ENCODE assay signal across 19 mouse cellular contexts in the genomic region with DNA sequence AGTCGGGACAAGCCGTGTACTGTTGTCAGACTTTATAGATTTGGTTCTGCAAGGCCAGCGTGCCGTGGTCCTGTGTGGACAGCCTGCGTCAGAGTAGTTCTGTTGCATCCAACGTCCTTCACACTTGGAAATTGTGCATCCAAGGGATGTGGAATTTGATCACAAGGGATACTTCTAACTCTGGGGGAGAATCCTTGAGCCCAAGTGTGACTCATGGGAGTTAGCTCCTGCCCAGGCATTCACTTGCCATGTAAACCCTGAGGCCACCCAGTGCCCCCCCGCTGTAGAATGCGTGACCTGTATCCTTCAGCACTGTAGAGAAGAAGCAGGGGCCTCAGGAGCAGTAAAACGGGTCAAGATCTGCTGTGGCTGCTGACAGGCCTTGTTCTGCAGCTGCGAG.
"Had no signal": no experiment of that assay in that cellular context is flagged by ENCODE, and none has a peak within 500 bp of the region (broad histone marks: within the 10 kb centered on the region; RNA-seq: fewer than 3 reads in every experiment).

No protein-coding gene starts in this region.

- ATAC-seq: liver, embryonic 12.5 days; midbrain, embryonic 13.5 days; midbrain, embryonic 16.5 days had no signal

- H3K4me3 ChIP-seq: limb, embryonic 12.5 days; limb, embryonic 15.5 days; liver, embryonic 12.5 days; liver, embryonic 15.5 days; lung, embryonic 15.5 days; megakaryocyte, embryonic 14.5 days; midbrain, embryonic 10.5 days; midbrain, embryonic 13.5 days; myocyte; neural tube, embryonic 13.5 days had no signal

- DNase-seq: kidney, adult 9 months; kidney, postnatal 14 days; lung, adult 18-20 months; lung, postnatal 10 days; lung, postnatal 36 days; thymus, adult 2 months; thymus, postnatal 14 days had no signal

- H3K27me3 ChIP-seq: liver, embryonic 12.5 days; liver, embryonic 15.5 days; lung, embryonic 15.5 days; midbrain, embryonic 13.5 days; neural tube, embryonic 13.5 days had no signal

- H3K27ac ChIP-seq: limb, embryonic 12.5 days; limb, embryonic 15.5 days; liver, embryonic 12.5 days; liver, embryonic 15.5 days; lung, embryonic 15.5 days; midbrain, embryonic 10.5 days; midbrain, embryonic 13.5 days; neural tube, embryonic 13.5 days; stomach, postnatal 0 days had no signal
